In the genomic region with DNA sequence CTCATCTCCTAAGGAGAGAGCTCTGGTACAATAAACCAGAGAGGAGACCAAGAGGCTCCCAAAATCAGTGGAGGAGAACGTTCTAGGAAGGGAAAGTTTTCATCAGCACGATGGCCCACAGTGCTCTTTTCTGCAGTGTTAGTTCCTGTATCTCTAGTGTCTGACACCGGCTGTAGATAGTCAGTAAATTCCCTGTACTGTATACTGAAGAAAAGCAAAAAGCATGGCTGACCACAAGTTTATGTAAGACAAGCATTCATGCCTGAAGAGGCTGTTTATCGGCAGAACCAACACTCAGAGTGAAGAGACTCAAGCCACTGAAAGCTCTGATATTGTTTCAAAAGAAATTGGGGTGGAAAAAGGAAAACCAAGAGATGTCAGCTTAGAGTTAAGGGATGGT, we compare ENCODE assay signal across 26 mouse cellular contexts. TPM values are rescaled to one million over a fixed set of nuclear protein-coding genes. Genes with fewer than 3 reads are reported as not detected.
A peak's percentile ranks its signal among the peaks of the same experiment; 100 is the strongest.
DNase-seq lines count a peak whose midpoint lies in the region; ATAC-seq and TF ChIP-seq lines count a peak whose summit lies in the region.
"Had no signal": no experiment of that assay in that cellular context is flagged by ENCODE, and none has a peak within 500 bp of the region (broad histone marks: within the 10 kb centered on the region; RNA-seq: fewer than 3 reads in every experiment).

No protein-coding gene starts in this region.

- no peak for TF ChIP-seq CTCF in Patski (IDR thresholded peaks at IDR 0.05)

- intact Hi-C loops in heart, postnatal 25 days (cut with DNase I) = no loop called here

- no peak for ATAC-seq in heart, embryonic 15.5 days (replicated peaks; ENCODE audit: insufficient number of reproducible peaks, insufficient read depth, low FRiP score, low read depth)
- peak; percentile 21 for ATAC-seq in Patski
- ATAC-seq: forebrain, embryonic 14.5 days had no signal

- DNase-seq in heart, postnatal 25 days (ENCODE audit: low spot score) = no peak
- no peak for DNase-seq in Patski (ENCODE audit: low read depth, low spot score)
- DNase-seq in cerebellum, adult 18-20 months = no peak
- no peak for DNase-seq in layer of hippocampus, postnatal 14 days (ENCODE audit: low spot score in 2 of 2)
- DNase-seq: adrenal gland, adult 2 months; cerebellum, adult 8-10 months; kidney, postnatal 4 days; layer of hippocampus, postnatal 36 days; left cerebral cortex, postnatal 4 days; lung, embryonic 14.5 days; spleen, adult 18-20 months; thymus, adult 18-20 months had no signal

- POLR2A ChIA-PET in Patski (lab: Charles Lee) = interaction anchor here (0.6 kb wide), 1 partner anchor 67 kb away, joined by 6 read pairs; no protein-coding TSS in a partner anchor

- no peak overlapping the region for H3K4me3 ChIP-seq in heart, embryonic 15.5 days
- H3K4me3 ChIP-seq in brown adipose tissue, adult 24 weeks (ENCODE audit: insufficient read depth, low read depth, low read length) = peak overlapping the region; percentile 24; the same call in 1 of the 2 replicates
- peak overlapping the region; percentile 64 for H3K4me3 ChIP-seq in megakaryocyte, embryonic 14.5 days (replicated peaks)
- H3K4me3 ChIP-seq: hindbrain, embryonic 13.5 days; neural tube, embryonic 13.5 days had no signal

- H3K9me3 ChIP-seq in heart, embryonic 15.5 days (replicated peaks) = no peaks in the 10 kb centered on the region
- H3K9me3 ChIP-seq in megakaryocyte, embryonic 14.5 days = peaks cover 3% of the 10 kb centered on the region
- H3K9me3 ChIP-seq: hindbrain, embryonic 13.5 days; neural tube, embryonic 13.5 days had no signal

- in situ Hi-C loops in Patski (cut with MboI; ENCODE audit: low pct_unique_long_range_greater_than_20kb) = no loop called here

- H3K27ac ChIP-seq in heart, embryonic 15.5 days = no peak overlapping the region
- no peak overlapping the region for H3K27ac ChIP-seq in brown adipose tissue, adult 24 weeks (replicated peaks; ENCODE audit: low read depth, low read length)
- H3K27ac ChIP-seq: hindbrain, embryonic 13.5 days; neural tube, embryonic 13.5 days had no signal

- H3K27me3 ChIP-seq in heart, embryonic 15.5 days = no peaks in the 10 kb centered on the region
- no peaks in the 10 kb centered on the region for H3K27me3 ChIP-seq in Patski
- peaks cover 18% of the 10 kb centered on the region for H3K27me3 ChIP-seq in megakaryocyte, embryonic 14.5 days (replicated peaks)
- H3K27me3 ChIP-seq: hindbrain, embryonic 13.5 days; neural tube, embryonic 13.5 days had no signal

- H3K9ac ChIP-seq in heart, embryonic 15.5 days = no peak overlapping the region
- H3K9ac ChIP-seq: hindbrain, embryonic 13.5 days; lung, embryonic 14.5 days; neural tube, embryonic 13.5 days had no signal

- H3K36me3 ChIP-seq in heart, embryonic 15.5 days = no peaks in the 10 kb centered on the region
- no peaks in the 10 kb centered on the region for H3K36me3 ChIP-seq in megakaryocyte, embryonic 14.5 days (replicated peaks; ENCODE audit: low read length)
- H3K36me3 ChIP-seq: hindbrain, embryonic 13.5 days; neural tube, embryonic 13.5 days had no signal

- peaks cover 3% of the 10 kb centered on the region; the same call in 1 of the 2 replicates for H3K4me1 ChIP-seq in heart, embryonic 15.5 days (replicated peaks)
- H3K4me1 ChIP-seq in brown adipose tissue, adult 24 weeks (ENCODE audit: control insufficient read depth, insufficient read depth, insufficient read length, low read length) = no peaks in the 10 kb centered on the region
- H3K4me1 ChIP-seq in megakaryocyte, embryonic 14.5 days = peaks cover 18% of the 10 kb centered on the region
- H3K4me1 ChIP-seq: hindbrain, embryonic 13.5 days; neural tube, embryonic 13.5 days had no signal

- WGBS in heart, embryonic 15.5 days = 49% methylated on average over 4 of the region's 4 CpGs

- H3K4me2 ChIP-seq in heart, embryonic 15.5 days = peak overlapping the region; percentile 39
- H3K4me2 ChIP-seq: hindbrain, embryonic 13.5 days; liver, embryonic 11.5 days; lung, embryonic 14.5 days; neural tube, embryonic 13.5 days had no signal

- CTCF ChIA-PET in Patski (lab: Charles Lee) = interaction anchor here (1.1 to 1.4 kb wide), 4 partner anchors 8 to 22 kb away, joined by 3 to 4 read pairs (median 4); no protein-coding TSS in a partner anchor

RNA-seq across cellular contexts. Expression of a gene that starts 13.3 kb away (rescaled TPM):
- polyA plus RNA-seq in heart, embryonic 15.5 days (2015; fragmentation: Nextera tagmentation; extraction: Ambion mirVana) = 0.11 TPM in 1 of 2 replicates, not detected in the other
- not detected for total RNA-seq in heart, postnatal 25 days (2021)
- polyA plus RNA-seq in Patski (2021) = 2.9 TPM
- polyA plus RNA-seq in brown adipose tissue, adult 24 weeks (2012; ENCODE audit: insufficient read depth, insufficient read length, missing spikeins) = 1.4 TPM in 1 of 2 replicates, not detected in the other
- polyA plus RNA-seq in megakaryocyte, embryonic 14.5 days (2012; ENCODE audit: insufficient read depth, low replicate concordance) = not detected in 2 replicates
- total RNA-seq in layer of hippocampus, postnatal 14 days (2021) = not detected
- total RNA-seq: heart, adult 18-20 months; MEL; monocyte, adult 5-6 weeks had no signal
- polyA plus RNA-seq: adrenal gland, adult 2 months; forebrain, embryonic 14.5 days; hindbrain, embryonic 13.5 days; intestine, embryonic 14.5 days; kidney, embryonic 14.5 days; lung, embryonic 14.5 days; neural tube, embryonic 13.5 days; stomach, embryonic 14.5 days had no signal

RNA-seq across cellular contexts. Expression of a gene that starts 31.9 kb away (rescaled TPM):
- polyA plus RNA-seq in heart, embryonic 15.5 days (2015; fragmentation: Nextera tagmentation; extraction: Ambion mirVana) = not detected in 2 replicates
- total RNA-seq in heart, postnatal 25 days (2021) = not detected
- polyA plus RNA-seq in Patski (2021) = 0.03 TPM
- polyA plus RNA-seq in brown adipose tissue, adult 24 weeks (2012; ENCODE audit: insufficient read depth, insufficient read length, missing spikeins) = not detected in 2 replicates
- polyA plus RNA-seq in megakaryocyte, embryonic 14.5 days (2012; ENCODE audit: insufficient read depth, low replicate concordance) = not detected in 2 replicates
- not detected for total RNA-seq in layer of hippocampus, postnatal 14 days (2021)
- total RNA-seq: adrenal gland, adult 2 months; gastrocnemius, adult 18-20 months; heart, adult 18-20 months; layer of hippocampus, postnatal 36 days; left cerebral cortex, postnatal 4 days; MEL had no signal
- polyA plus RNA-seq: adrenal gland, adult 2 months; forebrain, embryonic 14.5 days; hindbrain, embryonic 13.5 days; intestine, embryonic 14.5 days; kidney, embryonic 14.5 days; lung, embryonic 14.5 days; neural tube, embryonic 13.5 days; stomach, embryonic 14.5 days had no signal
